Mouse (Mus musculus): ENCODE measurements around the gene Heatr3. TPM values are rescaled to one million over a fixed set of nuclear protein-coding genes. Genes with fewer than 3 reads are reported as not detected.

Gene Heatr3
- total and polyA plus RNA-seq, 2 experiments from 2014 or later, result 26.5 to 40.2 TPM

- no peak for TF ChIP-seq CTCF (IDR thresholded peaks at IDR 0.05; ENCODE audit: low read depth)
- Histone ChIP-seq H3K4me1 (ENCODE audit: insufficient read depth) (no peaks in the 10 kb centered on the region), H3K9me3 (ENCODE audit: low read length) (no peaks in the 10 kb centered on the region), H3K36me3 (ENCODE audit: insufficient read depth) (no peaks in the 10 kb centered on the region), H3K27ac (ENCODE audit: low read depth, low read length) (no peak overlapping the region), H3K4me3 (ENCODE audit: low read depth, low read length) (no peak overlapping the region), H3K27me3 (ENCODE audit: insufficient read depth, low read length) (no peaks in the 10 kb centered on the region), H3K9ac (no peak overlapping the region), H3K4me2 (ENCODE audit: low read depth) (no peak overlapping the region)
- ATAC-seq (no peak), DNase-seq (no peak)
- 86% methylated on average over 1 of the region's 1 CpGs for WGBS
Measured at GRCm38 (mm10) chr8:88184914-88185313, 47.3 kb downstream of the Heatr3 start.

- ATAC-seq (no peak), DNase-seq (no peak)
- Histone ChIP-seq H3K9ac (no peak overlapping the region), H3K4me1 (ENCODE audit: insufficient read depth) (no peaks in the 10 kb centered on the region), H3K27me3 (ENCODE audit: insufficient read depth, low read length) (no peaks in the 10 kb centered on the region), H3K4me3 (ENCODE audit: low read depth, low read length) (no peak overlapping the region), H3K36me3 (ENCODE audit: insufficient read depth) (no peaks in the 10 kb centered on the region), H3K9me3 (ENCODE audit: low read length) (no peaks in the 10 kb centered on the region), H3K4me2 (ENCODE audit: low read depth) (no peak overlapping the region), H3K27ac (ENCODE audit: low read depth, low read length) (no peak overlapping the region)
- WGBS, result 87% methylated on average over 6 of the region's 6 CpGs
- no peak for TF ChIP-seq CTCF (IDR thresholded peaks at IDR 0.05; ENCODE audit: low read depth)
Measured at GRCm38 (mm10) chr8:88185716-88186115, 48.1 kb downstream of the Heatr3 start.

- H3K9me3 ChIP-seq (ENCODE audit: low read length), result no peaks in the 10 kb centered on the region
- H3K4me1 ChIP-seq (ENCODE audit: insufficient read depth), result peaks cover 10% of the 10 kb centered on the region
- no peak overlapping the region for H3K27ac ChIP-seq (ENCODE audit: low read depth, low read length)
- no peak for TF ChIP-seq CTCF (IDR thresholded peaks at IDR 0.05; ENCODE audit: low read depth)
- ATAC-seq, result no peak
- H3K4me3 ChIP-seq (ENCODE audit: low read depth, low read length), result no peak overlapping the region
- DNase-seq, result no peak
- no peak overlapping the region for H3K4me2 ChIP-seq (ENCODE audit: low read depth)
- H3K9ac ChIP-seq, result no peak overlapping the region
- H3K36me3 ChIP-seq (ENCODE audit: insufficient read depth), result no peaks in the 10 kb centered on the region
- H3K27me3 ChIP-seq (ENCODE audit: insufficient read depth, low read length), result no peaks in the 10 kb centered on the region
- WGBS, result 68% methylated on average over 3 of the region's 3 CpGs
Measured at GRCm38 (mm10) chr8:88197328-88197727, 59.7 kb downstream of the Heatr3 start.

GRCm38 (mm10) chr8:88198551-88198944 is 60.9 kb downstream of the Heatr3 start:
- H3K36me3 ChIP-seq (ENCODE audit: insufficient read depth), result no peaks in the 10 kb centered on the region
- H3K27ac ChIP-seq (ENCODE audit: low read depth, low read length), result peak overlapping the region; percentile 98
- no peaks in the 10 kb centered on the region for H3K9me3 ChIP-seq (ENCODE audit: low read length)
- peak overlapping the region; percentile 79 for H3K9ac ChIP-seq
- ATAC-seq (no peak), DNase-seq (peak; percentile 17)
- peak overlapping the region; percentile 89 for H3K4me3 ChIP-seq (ENCODE audit: low read depth, low read length)
- 0% methylated on average over 10 of the region's 10 CpGs for WGBS
- H3K4me2 ChIP-seq (ENCODE audit: low read depth), result peak overlapping the region; percentile 89
- H3K4me1 ChIP-seq (ENCODE audit: insufficient read depth), result peaks cover 10% of the 10 kb centered on the region
- no peak for TF ChIP-seq CTCF (IDR thresholded peaks at IDR 0.05; ENCODE audit: low read depth)
- H3K27me3 ChIP-seq (ENCODE audit: insufficient read depth, low read length), result no peaks in the 10 kb centered on the region

- peak within 1 kb of the TSS; percentile 79 for H3K9ac ChIP-seq
- ATAC-seq, result peak; percentile 95
- H3K4me3 ChIP-seq (ENCODE audit: low read depth, low read length), result peak within 1 kb of the TSS; percentile 89
- H3K9me3 ChIP-seq (ENCODE audit: low read length), result no peaks in the 10 kb centered on the region
- peak; percentile 96 for DNase-seq
- 3% methylated on average over 56 of the region's 97 CpGs for WGBS
- no peak for TF ChIP-seq CTCF (IDR thresholded peaks at IDR 0.05; ENCODE audit: low read depth)
- no peaks in the 10 kb centered on the region for H3K36me3 ChIP-seq (ENCODE audit: insufficient read depth)
- peak within 1 kb of the TSS; percentile 89 for H3K4me2 ChIP-seq (ENCODE audit: low read depth)
- peak within 1 kb of the TSS; percentile 98 for H3K27ac ChIP-seq (ENCODE audit: low read depth, low read length)
- H3K4me1 ChIP-seq (ENCODE audit: insufficient read depth), result peaks cover 10% of the 10 kb centered on the region
- H3K27me3 ChIP-seq (ENCODE audit: insufficient read depth, low read length), result no peaks in the 10 kb centered on the region
Measured at GRCm38 (mm10) chr8:88198945-88199571, 61.4 kb downstream of the Heatr3 start, which contains the start of gene Tent4b. Gene Tent4b (plus strand): TSS chr8:88199213.

- ATAC-seq (peak; percentile 64), DNase-seq (peak; percentile 18)
- Histone ChIP-seq H3K4me2 (ENCODE audit: low read depth) (peak overlapping the region; percentile 89), H3K27ac (ENCODE audit: low read depth, low read length) (peak overlapping the region; percentile 98), H3K36me3 (ENCODE audit: insufficient read depth) (no peaks in the 10 kb centered on the region), H3K4me1 (ENCODE audit: insufficient read depth) (peaks cover 10% of the 10 kb centered on the region), H3K4me3 (ENCODE audit: low read depth, low read length) (peak overlapping the region; percentile 89), H3K9me3 (ENCODE audit: low read length) (no peaks in the 10 kb centered on the region), H3K27me3 (ENCODE audit: insufficient read depth, low read length) (no peaks in the 10 kb centered on the region), H3K9ac (peak overlapping the region; percentile 79)
- under 1% methylated on average over 67 of the region's 117 CpGs for WGBS
- TF ChIP-seq CTCF (IDR thresholded peaks at IDR 0.05; ENCODE audit: low read depth), result no peak
Measured at GRCm38 (mm10) chr8:88199700-88200601, 62.3 kb downstream of the Heatr3 start.

All from forebrain, postnatal 0 days (tissue).